ENCODE assay signal across 8 mouse cellular contexts in the genomic region with DNA sequence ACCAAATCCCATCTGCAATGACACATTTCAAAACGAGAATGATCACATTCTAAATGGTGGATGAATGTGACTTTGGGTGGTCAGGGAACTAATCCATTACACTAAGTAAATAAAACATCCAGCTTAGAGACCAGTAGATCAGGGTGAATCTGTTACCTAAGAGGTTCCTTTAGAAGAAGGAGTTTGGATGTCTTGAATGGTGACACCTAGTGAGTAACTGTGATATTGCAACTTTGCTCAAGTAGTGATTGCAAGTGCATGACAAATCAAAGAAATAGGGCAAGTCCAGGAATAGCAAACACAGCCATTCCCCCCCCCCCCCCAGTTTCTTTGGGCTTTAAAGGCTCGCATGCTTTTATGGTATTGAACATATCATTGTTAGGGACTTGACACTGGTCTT.
A peak's percentile ranks its signal among the peaks of the same experiment; 100 is the strongest.
DNase-seq lines count a peak whose midpoint lies in the region; ATAC-seq and TF ChIP-seq lines count a peak whose summit lies in the region.

No protein-coding gene starts in this region.

- no peak overlapping the region for H3K4me3 ChIP-seq in liver, postnatal 0 days (ENCODE audit: low read depth, low read length)
- H3K4me3 ChIP-seq in liver, embryonic 12.5 days, result no peak overlapping the region

- peak; percentile 59 for TF ChIP-seq CTCF in liver, postnatal 0 days (IDR thresholded peaks at IDR 0.05; ENCODE audit: low read depth)

- H3K27ac ChIP-seq in liver, postnatal 0 days (ENCODE audit: low read depth), result no peak overlapping the region
- no peak overlapping the region for H3K27ac ChIP-seq in liver, embryonic 12.5 days

- H3K4me1 ChIP-seq in liver, postnatal 0 days (ENCODE audit: insufficient read depth), result no peaks in the 10 kb centered on the region
- H3K4me1 ChIP-seq in liver, embryonic 12.5 days, result no peaks in the 10 kb centered on the region

- no peak for ATAC-seq in liver, postnatal 0 days
- no peak for ATAC-seq in liver, embryonic 12.5 days

- intact Hi-C loops in left cerebral cortex, postnatal 25 days (cut with DNase I), result loop anchor here (2.0 kb wide), 1 partner anchor 71 kb away; no protein-coding TSS in a partner anchor

- H3K9me3 ChIP-seq in liver, postnatal 0 days (ENCODE audit: low read length), result no peaks in the 10 kb centered on the region
- H3K9me3 ChIP-seq in liver, embryonic 12.5 days (replicated peaks), result no peaks in the 10 kb centered on the region

- TF ChIP-seq EP300 in liver, postnatal 0 days (IDR thresholded peaks at IDR 0.05; ENCODE audit: low read depth), result no peak

- H3K27me3 ChIP-seq in liver, postnatal 0 days (ENCODE audit: insufficient read depth, low read length), result no peaks in the 10 kb centered on the region
- H3K27me3 ChIP-seq in liver, embryonic 12.5 days (replicated peaks), result no peaks in the 10 kb centered on the region

- peak; percentile 65 for DNase-seq in gastrocnemius, adult 18-20 months (ENCODE audit: low spot score)
- no peak for DNase-seq in gastrocnemius, postnatal 10 days
- DNase-seq in liver, postnatal 0 days, result no peak
- peak; percentile 72 for DNase-seq in ZHBTc4 (ENCODE audit: low read depth, low spot score)
- peak; percentile 45 to 56 for DNase-seq in left cerebral cortex, postnatal 25 days (ENCODE audit: low spot score in 2 of 2)
- no peak for DNase-seq in T-cell, adult 2 months (ENCODE audit: low spot score)
- DNase-seq in frontal cortex, postnatal 25 days (ENCODE audit: low spot score in 2 of 2), result no peak

- no peaks in the 10 kb centered on the region for H3K36me3 ChIP-seq in liver, postnatal 0 days (replicated peaks; ENCODE audit: insufficient read depth, low read length)
- no peaks in the 10 kb centered on the region for H3K36me3 ChIP-seq in liver, embryonic 12.5 days

- whole genome bisulfite sequencing in liver, postnatal 0 days (ENCODE audit: insufficient replicate concordance), result 36% methylated on average over 2 of the region's 2 CpGs
- 27% methylated on average over 2 of the region's 2 CpGs for WGBS in liver, embryonic 12.5 days (ENCODE audit: insufficient replicate concordance)

- no peak overlapping the region for H3K4me2 ChIP-seq in liver, postnatal 0 days (ENCODE audit: low read depth, low read length)
- no peak overlapping the region for H3K4me2 ChIP-seq in liver, embryonic 12.5 days

- H3K9ac ChIP-seq in liver, postnatal 0 days (replicated peaks), result no peak overlapping the region
- no peak overlapping the region for H3K9ac ChIP-seq in liver, embryonic 12.5 days

Comparison
In these comparisons a context has a peak if more than half of its experiments do, and no peak if none do; other contexts are left out.
1. DNase-seq: peak in gastrocnemius, adult 18-20 months (single experiment), ZHBTc4 (single experiment) and left cerebral cortex, postnatal 25 days (2 of 2); none in gastrocnemius, postnatal 10 days (single experiment), liver, postnatal 0 days (single experiment), T-cell, adult 2 months (single experiment) and frontal cortex, postnatal 25 days (0 of 2).